Mouse (Mus musculus) brain, embryonic 14.5 days (tissue): ENCODE measurements at regions not wholly inside any gene's neighbourhood (a gene's known extent, or its start where the extent isn't known, plus 50 kb on each side); places are given as distances from the start of the nearest gene placed in this dataset.

Experiments used
- CTCF ChIP-seq: fragments of 200-500 bp; IDR thresholded peaks from 2 replicates; pipeline ENCODE4 v1.5.1; 2012; ENCODE audit warnings: inconsistent platforms, mild to moderate bottlenecking, moderate library complexity, borderline replicate concordance; ENCODE audit not compliant: insufficient read depth, insufficient read length; ENCODE audit errors: extremely low read depth
- POLR2A ChIP-seq: fragments of 200-500 bp; IDR thresholded peaks from 2 replicates; pipeline ENCODE4 v1.6.1; 2012; ENCODE audit warnings: mild to moderate bottlenecking, inconsistent platforms, borderline replicate concordance; ENCODE audit not compliant: poor library complexity, insufficient read depth, insufficient read length, severe bottlenecking; ENCODE audit errors: extremely low read depth

GRCm38 (mm10) chr17:49172800-49173150, 240.6 kb downstream of the Lrfn2 start:
- TF ChIP-seq CTCF = no peak
- no peak for TF ChIP-seq POLR2A
